Mouse (Mus musculus) neutrophil, adult 5-6 weeks (primary cell): ENCODE measurements around the gene Ctf2. TPM values are rescaled to one million over a fixed set of nuclear protein-coding genes. Genes with fewer than 3 reads are reported as not detected.
"Not testable (repeated sequence)": the region's sequence is repeated elsewhere in the genome, so short reads cannot be mapped to it uniquely, and the experiment has no call there.

Experiments
- ATAC-seq: fragments of 151-379, 151-347 bp; 2 replicates; pipeline ENCODE4 v1.8.0; 2017; ENCODE audit warnings: mild to moderate bottlenecking, moderate TSS enrichment; ENCODE audit not compliant: insufficient number of reproducible peaks, poor library complexity, low FRiP score, severe bottlenecking; ENCODE audit errors: extremely low read depth
- total RNA-seq: library from RNA; stranded (forward); fragments of 200-1000 nt; gene quantifications from 2 replicates; pipeline ENCODE4 v1.2.3, GENCODE M21; 2017

Ctf2 gene
- not detected in 2 replicates for total RNA-seq

- not testable (repeated sequence) for ATAC-seq
These were observed at the start of gene Ctf2 for GRCm38 (mm10) chr7:127732066-127732465. TSS of gene Ctf2 (minus strand) at chr7:127732166.

- ATAC-seq = no peak
These were observed 46.4 kb upstream of the Ctf2 start for GRCm38 (mm10) chr7:127778350-127778749.

GRCm38 (mm10) chr7:127777474-127778266 lies 45.7 kb upstream of the Ctf2 start:
- no peak for ATAC-seq

- peak; percentile 91 for ATAC-seq
These were observed 45.0 kb upstream of the Ctf2 start for GRCm38 (mm10) chr7:127776878-127777473.

- ATAC-seq = peak; percentile 17; the same call in 1 of the 2 replicates
These were observed 44.5 kb upstream of the Ctf2 start, which contains the start of gene Setd1a for GRCm38 (mm10) chr7:127776426-127776825. TSS of gene Setd1a (plus strand) at chr7:127776670.

- not testable (repeated sequence) for ATAC-seq
These were observed 43.9 kb upstream of the Ctf2 start for GRCm38 (mm10) chr7:127775837-127776236.

- peak; percentile 20; the same call in 1 of the 2 replicates for ATAC-seq
These were observed 41.9 kb upstream of the Ctf2 start for GRCm38 (mm10) chr7:127773664-127774384.

- no peak for ATAC-seq
These were observed 40.6 kb upstream of the Ctf2 start for GRCm38 (mm10) chr7:127772557-127772956.

- no peak for ATAC-seq
These were observed 40.1 kb upstream of the Ctf2 start for GRCm38 (mm10) chr7:127772080-127772479.

GRCm38 (mm10) chr7:127771262-127771661 lies 39.3 kb upstream of the Ctf2 start:
- ATAC-seq = no peak

- ATAC-seq = no peak
These were observed 38.3 kb upstream of the Ctf2 start for GRCm38 (mm10) chr7:127770039-127770905.

GRCm38 (mm10) chr7:127769651-127770038 lies 37.7 kb upstream of the Ctf2 start, which contains the start of gene Orai3:
TSS of gene Orai3 (plus strand) at chr7:127769815.
- peak; percentile 73 for ATAC-seq

- ATAC-seq = peak; percentile 74
These were observed 37.1 kb upstream of the Ctf2 start for GRCm38 (mm10) chr7:127768997-127769593.

GRCm38 (mm10) chr7:127768346-127768996 lies 36.5 kb upstream of the Ctf2 start:
- no peak for ATAC-seq

GRCm38 (mm10) chr7:127767671-127768345 lies 35.8 kb upstream of the Ctf2 start:
- no peak for ATAC-seq

- ATAC-seq = no peak
These were observed 35.1 kb upstream of the Ctf2 start for GRCm38 (mm10) chr7:127766851-127767609.

GRCm38 (mm10) chr7:127765756-127766155 lies 33.8 kb upstream of the Ctf2 start:
- no peak for ATAC-seq
